Mouse (Mus musculus): ENCODE measurements around the gene Hist1h2bb.

Hist1h2bb gene

DNA sequence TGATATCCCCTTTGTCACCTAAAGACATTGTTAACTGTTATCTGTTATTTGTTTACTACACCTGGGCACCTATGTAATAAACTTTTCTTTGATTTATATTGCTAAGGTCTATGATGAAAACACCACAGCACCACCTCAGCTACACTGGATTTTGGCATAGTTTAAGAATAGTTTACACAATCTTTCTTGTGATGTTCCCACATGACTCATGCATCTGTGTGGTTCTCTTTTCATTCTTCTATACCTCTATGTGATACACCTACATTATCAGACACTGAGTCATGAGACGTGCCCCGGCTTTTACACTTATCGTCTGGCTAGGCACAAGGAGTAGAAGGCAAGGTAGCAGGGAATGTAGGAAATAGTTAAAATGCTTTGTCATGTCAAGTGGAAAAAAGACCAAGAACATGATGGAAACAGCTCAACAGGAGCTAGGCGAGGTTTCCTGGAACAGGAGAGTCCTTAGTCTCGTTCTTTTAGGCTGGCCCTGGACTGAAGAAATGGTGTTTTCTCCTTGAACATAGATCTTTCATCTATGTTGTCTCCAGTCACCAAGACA lies 3.1 kb downstream of the Hist1h2bb start:
- no peak for DNase-seq (ENCODE audit: low spot score in 2 of 2)

- peak in 1 of 2 experiments; percentile 37 for DNase-seq (ENCODE audit: low spot score in 2 of 2)
Measured at GRCm38 (mm10) chr13:23750839-23751477, 4.4 kb downstream of the Hist1h2bb start, which contains the start of gene Hist1h2ab. Hist1h2ab (plus strand) TSS chr13:23751126.

DNA sequence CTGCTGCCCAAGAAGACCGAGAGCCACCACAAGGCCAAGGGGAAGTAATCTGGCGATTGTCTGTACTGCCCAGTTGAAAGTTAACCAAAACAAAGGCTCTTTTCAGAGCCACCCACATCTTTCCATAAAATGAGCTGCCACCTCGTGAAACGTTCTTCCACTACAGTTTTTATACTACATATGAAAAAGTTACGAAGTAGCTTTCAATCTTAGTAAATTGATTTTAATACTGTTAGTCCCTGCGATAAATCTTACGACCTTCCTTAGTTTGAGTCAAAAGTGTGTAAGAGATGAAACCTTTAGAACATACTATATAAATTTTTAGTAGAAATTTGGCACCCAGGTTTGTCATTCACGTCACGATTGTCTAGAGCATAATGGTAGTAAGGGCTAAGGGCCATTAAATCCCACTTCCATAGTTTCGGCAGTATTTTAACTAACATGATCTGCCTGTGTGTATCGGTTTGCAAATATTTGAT lies 5.0 kb downstream of the Hist1h2bb start:
- DNase-seq (ENCODE audit: low spot score in 2 of 2), result no peak

GRCm38 (mm10) chr13:23752067-23752741 lies 5.7 kb downstream of the Hist1h2bb start, which contains the start of gene Hist1h3b:
Hist1h3b (plus strand) TSS chr13:23752267.
- peak; percentile 92 to 98 for DNase-seq (ENCODE audit: low spot score in 2 of 2)

- DNase-seq (ENCODE audit: low spot score in 2 of 2), result no peak
Measured at GRCm38 (mm10) chr13:23752742-23753172, 6.2 kb downstream of the Hist1h2bb start.

- no peak for DNase-seq (ENCODE audit: low spot score in 2 of 2)
Measured at GRCm38 (mm10) chr13:23753314-23754078, 7.0 kb downstream of the Hist1h2bb start.

DNA sequence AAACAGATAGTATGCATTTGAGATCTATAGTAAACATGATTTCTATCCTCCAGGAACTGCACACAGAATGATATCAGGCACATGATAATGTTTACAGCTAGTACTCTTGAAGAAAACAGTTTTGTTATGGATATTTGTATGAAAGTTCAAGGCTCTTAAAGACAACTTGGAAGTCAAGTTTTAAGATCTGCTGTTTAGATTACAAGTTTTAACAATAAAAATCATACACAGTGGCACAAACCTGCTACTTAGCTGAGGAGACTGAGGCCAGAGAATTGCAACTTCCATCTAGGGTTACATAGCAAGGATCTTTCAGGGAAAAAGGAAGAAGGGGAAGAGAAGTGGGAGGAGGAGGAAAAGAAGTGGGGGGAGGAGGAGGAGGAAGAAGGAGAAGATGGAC lies 8.5 kb downstream of the Hist1h2bb start:
- DNase-seq (ENCODE audit: low spot score in 2 of 2), result no peak

GRCm38 (mm10) chr13:23756790-23757189 lies 10.3 kb downstream of the Hist1h2bb start, which contains the start of gene Hist1h4b:
Hist1h4b (plus strand) TSS chr13:23757013.
- DNase-seq (ENCODE audit: low spot score in 2 of 2), result peak; percentile 75 to 83

GRCm38 (mm10) chr13:23757211-23757773 lies 10.8 kb downstream of the Hist1h2bb start:
- no peak for DNase-seq (ENCODE audit: low spot score in 2 of 2)

GRCm38 (mm10) chr13:23757921-23758320 lies 11.4 kb downstream of the Hist1h2bb start:
- no peak for DNase-seq (ENCODE audit: low spot score in 2 of 2)

DNA sequence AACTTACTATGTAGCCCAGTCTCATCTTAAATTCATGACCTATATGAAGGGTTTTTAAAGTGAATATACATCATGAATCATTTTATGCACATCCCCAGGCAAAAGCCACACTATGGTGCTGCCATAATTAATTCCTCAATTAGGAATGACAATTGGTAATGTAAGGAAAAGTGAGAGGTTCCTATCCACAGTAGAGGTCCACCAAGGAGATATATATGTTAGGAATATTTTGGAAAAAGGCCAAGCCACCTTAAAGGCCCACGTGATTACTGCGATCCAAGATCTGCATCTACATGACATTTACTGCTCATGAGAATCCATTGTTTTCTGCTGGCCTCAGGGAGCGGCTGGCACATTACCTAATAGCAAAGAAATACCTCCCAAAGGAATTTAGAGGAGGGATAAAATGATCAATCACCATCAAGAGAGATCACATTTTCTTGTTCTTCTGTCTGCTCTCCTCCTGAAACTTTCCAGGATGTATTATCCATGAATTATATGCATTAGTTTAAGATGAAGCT lies 12.8 kb downstream of the Hist1h2bb start:
- DNase-seq (ENCODE audit: low spot score in 2 of 2), result no peak

DNA sequence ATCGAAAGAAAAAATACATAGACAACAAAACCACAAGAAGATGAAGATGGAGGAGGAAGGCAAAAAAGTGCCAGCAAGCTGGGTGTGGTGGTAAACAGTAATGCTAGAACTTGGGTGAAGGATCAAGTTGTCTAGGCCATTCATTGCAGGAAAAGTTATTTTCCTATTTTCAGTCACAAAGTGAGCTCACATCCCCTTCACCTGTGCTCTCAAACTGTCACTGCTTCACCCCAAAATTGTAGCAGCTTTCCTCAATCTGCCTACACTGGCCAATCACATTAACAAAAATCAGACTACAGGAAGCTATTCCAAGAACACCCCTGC lies 13.3 kb downstream of the Hist1h2bb start:
- DNase-seq (ENCODE audit: low spot score in 2 of 2), result no peak

GRCm38 (mm10) chr13:23760240-23760971 lies 13.9 kb downstream of the Hist1h2bb start:
- DNase-seq (ENCODE audit: low spot score in 2 of 2), result peak in 1 of 2 experiments; percentile 13

- DNase-seq (ENCODE audit: low spot score in 2 of 2), result peak; percentile 96 to 98
Measured at GRCm38 (mm10) chr13:23760972-23761864, 14.7 kb downstream of the Hist1h2bb start, which contains the start of gene Hist1h4a. Hist1h4a (minus strand) TSS chr13:23761230.

- peak; percentile 30 to 35 for DNase-seq (ENCODE audit: low spot score in 2 of 2)
Measured at GRCm38 (mm10) chr13:23761871-23762821, 15.6 kb downstream of the Hist1h2bb start, which contains the start of gene Hist1h3a. Hist1h3a (minus strand) TSS chr13:23762386.

DNA sequence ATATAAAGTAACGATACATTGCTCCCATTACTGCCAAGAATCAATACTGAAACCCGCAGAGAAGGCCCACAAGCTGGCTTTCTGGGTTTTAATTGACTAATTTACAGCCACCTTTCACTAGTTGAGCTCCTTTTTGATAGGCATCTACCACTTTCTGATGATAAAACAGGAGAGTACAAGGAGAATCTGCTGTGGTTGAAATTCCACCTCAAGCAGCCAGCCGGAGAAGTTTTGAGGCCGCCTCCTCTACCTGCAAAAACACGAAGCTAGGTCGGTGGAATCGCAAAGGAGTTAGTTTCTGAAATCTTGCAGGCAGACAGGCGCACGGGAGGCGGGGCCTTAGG lies 16.7 kb downstream of the Hist1h2bb start:
- DNase-seq (ENCODE audit: low spot score in 2 of 2), result no peak

GRCm38 (mm10) chr13:23763586-23764323 lies 17.2 kb downstream of the Hist1h2bb start, which contains the start of gene Hist1h1a:
Hist1h1a (plus strand) TSS chr13:23763666.
- DNase-seq (ENCODE audit: low spot score in 2 of 2), result peak; percentile 65 to 71

Data from frontal cortex, postnatal 25 days (tissue).